Mouse (Mus musculus): ENCODE measurements around the gene Pld4. TPM values are rescaled to one million over a fixed set of nuclear protein-coding genes. Genes with fewer than 3 reads are reported as not detected.

Pld4 gene
- total and polyA plus RNA-seq, 2 experiments from 2014 or later: 6.2 to 8.0 TPM

GRCm38 (mm10) chr12:112730808-112731207 is 29.6 kb upstream of the Pld4 start:
- 91% methylated on average over 14 of the region's 14 CpGs for WGBS
- no peak overlapping the region for H3K27ac ChIP-seq (ENCODE audit: low read depth, low read length)
- H3K9me3 ChIP-seq (ENCODE audit: low read length): no peaks in the 10 kb centered on the region
- no peak overlapping the region for H3K9ac ChIP-seq
- peaks cover 66% of the 10 kb centered on the region for H3K36me3 ChIP-seq (ENCODE audit: insufficient read depth)
- ATAC-seq (no peak), DNase-seq (no peak)
- peaks cover 4% of the 10 kb centered on the region; the same call in 1 of the 2 replicates for H3K4me1 ChIP-seq (ENCODE audit: insufficient read depth)
- TF ChIP-seq CTCF (IDR thresholded peaks at IDR 0.05; ENCODE audit: low read depth): no peak
- no peak overlapping the region for H3K4me2 ChIP-seq (ENCODE audit: low read depth)
- H3K27me3 ChIP-seq (ENCODE audit: insufficient read depth, low read length): no peaks in the 10 kb centered on the region
- no peak overlapping the region for H3K4me3 ChIP-seq (ENCODE audit: low read depth, low read length)

- Histone ChIP-seq H3K27ac (ENCODE audit: low read depth, low read length) (no peak overlapping the region), H3K4me3 (ENCODE audit: low read depth, low read length) (no peak overlapping the region), H3K9me3 (ENCODE audit: low read length) (no peaks in the 10 kb centered on the region), H3K4me1 (ENCODE audit: insufficient read depth) (no peaks in the 10 kb centered on the region), H3K27me3 (ENCODE audit: insufficient read depth, low read length) (no peaks in the 10 kb centered on the region), H3K9ac (no peak overlapping the region), H3K4me2 (ENCODE audit: low read depth) (no peak overlapping the region), H3K36me3 (ENCODE audit: insufficient read depth) (peaks cover 74% of the 10 kb centered on the region)
- no peak for TF ChIP-seq CTCF (IDR thresholded peaks at IDR 0.05; ENCODE audit: low read depth)
- ATAC-seq (no peak), DNase-seq (no peak)
- 95% methylated on average over 10 of the region's 10 CpGs for WGBS
Observed at GRCm38 (mm10) chr12:112732591-112732990, 27.9 kb upstream of the Pld4 start.

GRCm38 (mm10) chr12:112734108-112734820 is 26.2 kb upstream of the Pld4 start:
- Histone ChIP-seq H3K4me2 (ENCODE audit: low read depth) (no peak overlapping the region), H3K27ac (ENCODE audit: low read depth, low read length) (no peak overlapping the region), H3K36me3 (ENCODE audit: insufficient read depth) (peaks cover 90% of the 10 kb centered on the region), H3K4me3 (ENCODE audit: low read depth, low read length) (no peak overlapping the region), H3K9me3 (ENCODE audit: low read length) (no peaks in the 10 kb centered on the region), H3K4me1 (ENCODE audit: insufficient read depth) (no peaks in the 10 kb centered on the region), H3K9ac (no peak overlapping the region), H3K27me3 (ENCODE audit: insufficient read depth, low read length) (no peaks in the 10 kb centered on the region)
- TF ChIP-seq CTCF (IDR thresholded peaks at IDR 0.05; ENCODE audit: low read depth): no peak
- WGBS: 84% methylated on average over 2 of the region's 2 CpGs
- ATAC-seq: no peak
- DNase-seq: no peak

- 88% methylated on average over 19 of the region's 19 CpGs for WGBS
- peaks cover 97% of the 10 kb centered on the region for H3K36me3 ChIP-seq (ENCODE audit: insufficient read depth)
- no peak overlapping the region for H3K27ac ChIP-seq (ENCODE audit: low read depth, low read length)
- no peak overlapping the region for H3K9ac ChIP-seq
- DNase-seq (no peak), ATAC-seq (no peak)
- H3K4me1 ChIP-seq (ENCODE audit: insufficient read depth): no peaks in the 10 kb centered on the region
- H3K4me2 ChIP-seq (ENCODE audit: low read depth): no peak overlapping the region
- H3K9me3 ChIP-seq (ENCODE audit: low read length): no peaks in the 10 kb centered on the region
- H3K27me3 ChIP-seq (ENCODE audit: insufficient read depth, low read length): no peaks in the 10 kb centered on the region
- no peak overlapping the region for H3K4me3 ChIP-seq (ENCODE audit: low read depth, low read length)
- TF ChIP-seq CTCF (IDR thresholded peaks at IDR 0.05; ENCODE audit: low read depth): no peak
Observed at GRCm38 (mm10) chr12:112734881-112735655, 25.4 kb upstream of the Pld4 start.

- ATAC-seq: no peak
- peaks cover 98% of the 10 kb centered on the region for H3K36me3 ChIP-seq (ENCODE audit: insufficient read depth)
- no peaks in the 10 kb centered on the region for H3K4me1 ChIP-seq (ENCODE audit: insufficient read depth)
- WGBS: 84% methylated on average over 29 of the region's 29 CpGs
- no peaks in the 10 kb centered on the region for H3K27me3 ChIP-seq (ENCODE audit: insufficient read depth, low read length)
- H3K9me3 ChIP-seq (ENCODE audit: low read length): no peaks in the 10 kb centered on the region
- no peak overlapping the region for H3K9ac ChIP-seq
- no peak for DNase-seq
- no peak overlapping the region for H3K4me2 ChIP-seq (ENCODE audit: low read depth)
- no peak for TF ChIP-seq CTCF (IDR thresholded peaks at IDR 0.05; ENCODE audit: low read depth)
- H3K27ac ChIP-seq (ENCODE audit: low read depth, low read length): no peak overlapping the region
- H3K4me3 ChIP-seq (ENCODE audit: low read depth, low read length): no peak overlapping the region
Observed at GRCm38 (mm10) chr12:112735896-112736635, 24.4 kb upstream of the Pld4 start.

- H3K27me3 ChIP-seq (ENCODE audit: insufficient read depth, low read length): no peaks in the 10 kb centered on the region
- WGBS: 92% methylated on average over 10 of the region's 10 CpGs
- DNase-seq (no peak), ATAC-seq (no peak)
- H3K4me2 ChIP-seq (ENCODE audit: low read depth): no peak overlapping the region
- TF ChIP-seq CTCF (IDR thresholded peaks at IDR 0.05; ENCODE audit: low read depth): no peak
- H3K9me3 ChIP-seq (ENCODE audit: low read length): no peaks in the 10 kb centered on the region
- H3K4me1 ChIP-seq (ENCODE audit: insufficient read depth): no peaks in the 10 kb centered on the region
- H3K36me3 ChIP-seq (ENCODE audit: insufficient read depth): peaks cover 93% of the 10 kb centered on the region
- H3K9ac ChIP-seq: no peak overlapping the region
- no peak overlapping the region for H3K4me3 ChIP-seq (ENCODE audit: low read depth, low read length)
- no peak overlapping the region for H3K27ac ChIP-seq (ENCODE audit: low read depth, low read length)
Observed at GRCm38 (mm10) chr12:112736636-112736925, 23.9 kb upstream of the Pld4 start.

GRCm38 (mm10) chr12:112737081-112737480 is 23.4 kb upstream of the Pld4 start:
- no peak overlapping the region for H3K4me2 ChIP-seq (ENCODE audit: low read depth)
- WGBS: 94% methylated on average over 7 of the region's 7 CpGs
- H3K9me3 ChIP-seq (ENCODE audit: low read length): no peaks in the 10 kb centered on the region
- DNase-seq: no peak
- no peak overlapping the region for H3K9ac ChIP-seq
- H3K27ac ChIP-seq (ENCODE audit: low read depth, low read length): no peak overlapping the region
- no peaks in the 10 kb centered on the region for H3K4me1 ChIP-seq (ENCODE audit: insufficient read depth)
- ATAC-seq: no peak
- H3K27me3 ChIP-seq (ENCODE audit: insufficient read depth, low read length): no peaks in the 10 kb centered on the region
- H3K36me3 ChIP-seq (ENCODE audit: insufficient read depth): peaks cover 91% of the 10 kb centered on the region
- no peak for TF ChIP-seq CTCF (IDR thresholded peaks at IDR 0.05; ENCODE audit: low read depth)
- H3K4me3 ChIP-seq (ENCODE audit: low read depth, low read length): no peak overlapping the region

Data from forebrain, postnatal 0 days (tissue).